Mouse (Mus musculus): ENCODE measurements around the gene Rcc2. TPM values are rescaled to one million over a fixed set of nuclear protein-coding genes. Genes with fewer than 3 reads are reported as not detected.

Rcc2 gene
- polyA plus RNA-seq, 1 experiment from 2014 or later, result 38.5 TPM

DNA sequence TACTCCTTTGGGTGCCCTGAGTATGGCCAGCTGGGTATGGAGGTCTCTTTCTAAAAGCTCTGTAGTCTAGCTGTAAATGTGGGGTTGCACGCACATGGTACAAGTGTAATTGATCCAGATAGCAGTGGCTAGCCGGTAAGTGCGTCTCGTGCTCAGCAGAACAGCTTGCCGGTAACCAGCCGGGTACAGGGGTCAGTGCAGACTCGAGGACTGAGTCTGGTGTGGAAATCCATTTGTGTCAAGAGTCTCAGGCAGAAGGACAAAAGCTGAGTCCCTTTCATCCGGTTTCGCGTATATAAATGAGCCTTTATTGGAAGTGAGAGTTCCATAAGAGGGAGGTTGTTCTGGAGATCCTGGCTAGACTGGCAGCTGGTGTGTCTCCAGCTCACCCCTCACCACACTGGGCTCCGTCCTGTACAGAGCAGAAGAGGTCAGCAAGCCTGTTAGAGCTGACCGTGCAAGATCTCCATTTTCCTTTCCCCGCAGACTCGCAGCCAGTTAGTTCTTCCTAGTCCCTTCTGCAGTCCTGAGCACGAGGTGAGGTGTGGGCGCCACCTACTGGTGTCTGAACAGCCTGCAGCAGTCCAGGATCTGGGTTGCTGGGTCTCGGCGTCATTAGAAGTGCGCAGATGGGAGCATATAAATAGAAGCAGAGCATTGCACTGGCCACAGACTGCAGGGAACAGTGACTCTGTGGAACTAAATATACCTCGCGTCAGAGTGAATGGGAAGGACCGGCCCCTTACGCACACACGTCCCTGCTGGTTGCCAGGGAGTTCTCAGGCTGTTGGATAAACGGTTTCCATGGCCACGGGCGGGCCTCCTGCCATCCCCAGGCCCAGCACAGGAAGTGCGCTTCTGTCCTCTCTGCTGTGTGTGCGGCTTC is 13.4 kb downstream of the Rcc2 start:
- Histone ChIP-seq H3K36me3 (peaks cover 90% of the 10 kb centered on the region), H3K9me3 (replicated peaks) (no peaks in the 10 kb centered on the region), H3K4me1 (replicated peaks) (peaks cover 32% of the 10 kb centered on the region), H3K27ac (ENCODE audit: poor library complexity, severe bottlenecking) (peak overlapping the region; percentile 2; the same call in 1 of the 2 replicates), H3K27me3 (replicated peaks) (no peaks in the 10 kb centered on the region), H3K9ac (no peak overlapping the region), H3K4me3 (no peak overlapping the region), H3K4me2 (no peak overlapping the region)
- ATAC-seq (ENCODE audit: insufficient number of reproducible peaks, low FRiP score), result peak; percentile 83
- 51% methylated on average over 29 of the region's 29 CpGs for WGBS

DNA sequence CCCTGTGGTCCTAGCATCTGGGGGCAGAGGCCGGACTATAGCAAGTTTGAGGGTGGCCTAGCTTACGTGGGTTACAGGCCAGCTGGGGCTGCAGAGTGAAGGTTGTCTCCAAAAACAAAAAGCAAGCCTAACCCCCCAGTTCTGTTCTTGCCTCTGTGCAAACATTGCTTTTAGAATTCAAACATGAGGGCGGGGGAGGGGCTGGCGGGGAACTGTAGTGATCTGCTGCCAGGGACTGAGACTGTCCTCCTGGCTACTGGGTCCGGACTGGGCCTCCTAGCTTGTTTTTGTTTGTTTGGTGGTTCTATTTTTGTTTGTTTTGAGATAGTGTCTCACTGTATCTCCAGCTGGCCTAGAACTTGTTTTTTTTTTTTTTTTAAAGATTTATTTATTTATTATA is 14.2 kb downstream of the Rcc2 start:
- Histone ChIP-seq H3K4me2 (no peak overlapping the region), H3K9ac (no peak overlapping the region), H3K9me3 (replicated peaks) (no peaks in the 10 kb centered on the region), H3K4me3 (no peak overlapping the region), H3K36me3 (peaks cover 90% of the 10 kb centered on the region), H3K27ac (ENCODE audit: poor library complexity, severe bottlenecking) (peak overlapping the region; percentile 2; the same call in 1 of the 2 replicates), H3K4me1 (replicated peaks) (peaks cover 30% of the 10 kb centered on the region), H3K27me3 (replicated peaks) (no peaks in the 10 kb centered on the region)
- 84% methylated on average over 5 of the region's 5 CpGs for WGBS
- no peak for ATAC-seq (ENCODE audit: insufficient number of reproducible peaks, low FRiP score)

DNA sequence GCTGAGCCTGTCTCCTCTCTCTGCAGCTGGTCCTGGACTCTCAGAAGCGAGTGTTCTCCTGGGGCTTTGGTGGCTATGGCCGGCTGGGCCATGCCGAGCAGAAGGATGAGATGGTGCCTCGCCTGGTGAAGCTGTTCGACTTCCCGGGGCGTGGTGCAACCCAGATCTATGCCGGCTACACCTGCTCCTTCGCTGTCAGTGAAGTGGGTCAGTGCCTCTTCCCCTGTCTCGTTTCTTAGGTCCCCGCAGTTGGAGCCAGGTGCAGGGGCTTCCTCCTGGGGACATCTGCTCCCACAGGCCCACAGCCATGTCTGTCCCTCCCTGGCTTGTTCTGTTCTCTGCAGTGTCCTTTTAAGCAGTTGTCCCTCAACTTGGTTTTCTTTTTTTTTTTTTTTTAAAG is 16.7 kb downstream of the Rcc2 start:
- Histone ChIP-seq H3K36me3 (peaks cover 91% of the 10 kb centered on the region), H3K4me3 (no peak overlapping the region), H3K27me3 (replicated peaks) (no peaks in the 10 kb centered on the region), H3K9ac (no peak overlapping the region), H3K27ac (ENCODE audit: poor library complexity, severe bottlenecking) (no peak overlapping the region), H3K4me2 (no peak overlapping the region), H3K9me3 (replicated peaks) (no peaks in the 10 kb centered on the region), H3K4me1 (replicated peaks) (peaks cover 30% of the 10 kb centered on the region)
- 91% methylated on average over 11 of the region's 11 CpGs for WGBS
- ATAC-seq (ENCODE audit: insufficient number of reproducible peaks, low FRiP score), result no peak

DNA sequence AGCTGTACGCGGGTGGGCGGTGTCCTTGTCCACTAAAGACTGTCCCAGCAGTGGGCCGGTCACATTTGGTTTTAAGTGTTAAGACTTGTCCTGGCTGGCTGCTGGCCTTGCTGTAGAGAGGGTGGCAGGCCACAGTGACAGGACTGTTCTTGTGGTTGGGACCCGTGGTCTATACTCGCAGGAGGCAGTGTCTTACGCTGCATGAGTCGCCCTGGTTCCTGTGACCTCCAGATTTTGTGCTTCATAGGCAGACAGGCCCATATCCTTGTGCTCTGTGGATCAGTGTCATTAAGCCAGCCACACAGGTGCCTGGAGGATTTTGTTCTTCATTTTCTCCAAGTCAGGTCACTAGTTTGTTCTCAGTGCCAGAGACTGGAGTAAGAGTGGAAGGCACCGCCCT is 18.1 kb downstream of the Rcc2 start:
- no peak for ATAC-seq (ENCODE audit: insufficient number of reproducible peaks, low FRiP score)
- 95% methylated on average over 9 of the region's 9 CpGs for WGBS

DNA sequence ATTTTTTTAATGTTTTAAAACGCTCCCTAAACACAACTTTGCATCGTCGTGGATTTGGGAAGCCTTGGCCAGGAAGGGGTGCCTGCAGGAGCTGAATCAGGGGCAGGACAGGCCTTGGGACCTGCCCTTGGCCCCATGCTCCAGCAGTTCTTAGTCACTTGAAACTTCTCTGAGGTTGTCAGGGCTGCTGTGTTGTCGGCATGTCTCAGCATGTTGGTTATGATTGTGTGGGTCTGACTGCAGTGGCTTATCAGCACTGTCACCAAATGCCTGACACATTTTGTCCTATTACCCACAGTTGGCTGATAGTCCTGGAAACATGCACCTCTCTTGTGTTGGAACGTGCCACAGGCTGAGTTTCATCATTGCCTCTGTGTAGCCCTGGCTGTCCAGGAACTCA is 19.8 kb downstream of the Rcc2 start:
- no peak overlapping the region for H3K27ac ChIP-seq (ENCODE audit: poor library complexity, severe bottlenecking)
- no peak overlapping the region for H3K9ac ChIP-seq
- peaks cover 80% of the 10 kb centered on the region for H3K36me3 ChIP-seq
- H3K4me2 ChIP-seq, result no peak overlapping the region
- H3K9me3 ChIP-seq (replicated peaks), result no peaks in the 10 kb centered on the region
- no peak overlapping the region for H3K4me3 ChIP-seq
- WGBS, result 72% methylated on average over 5 of the region's 5 CpGs
- H3K4me1 ChIP-seq (replicated peaks), result peaks cover 17% of the 10 kb centered on the region
- H3K27me3 ChIP-seq (replicated peaks), result no peaks in the 10 kb centered on the region
- ATAC-seq (ENCODE audit: insufficient number of reproducible peaks, low FRiP score), result 0 out of 2 replicates have a peak, but pooled peaks have one; percentile 6

More for the DNA sequence above, 18.1 kb downstream of the Rcc2 start:
- Histone ChIP-seq H3K4me2 (no peak overlapping the region), H3K27ac (ENCODE audit: poor library complexity, severe bottlenecking) (no peak overlapping the region), H3K4me3 (no peak overlapping the region), H3K9me3 (replicated peaks) (no peaks in the 10 kb centered on the region), H3K27me3 (replicated peaks) (no peaks in the 10 kb centered on the region), H3K36me3 (peaks cover 89% of the 10 kb centered on the region), H3K9ac (no peak overlapping the region), H3K4me1 (replicated peaks) (peaks cover 18% of the 10 kb centered on the region)

DNA sequence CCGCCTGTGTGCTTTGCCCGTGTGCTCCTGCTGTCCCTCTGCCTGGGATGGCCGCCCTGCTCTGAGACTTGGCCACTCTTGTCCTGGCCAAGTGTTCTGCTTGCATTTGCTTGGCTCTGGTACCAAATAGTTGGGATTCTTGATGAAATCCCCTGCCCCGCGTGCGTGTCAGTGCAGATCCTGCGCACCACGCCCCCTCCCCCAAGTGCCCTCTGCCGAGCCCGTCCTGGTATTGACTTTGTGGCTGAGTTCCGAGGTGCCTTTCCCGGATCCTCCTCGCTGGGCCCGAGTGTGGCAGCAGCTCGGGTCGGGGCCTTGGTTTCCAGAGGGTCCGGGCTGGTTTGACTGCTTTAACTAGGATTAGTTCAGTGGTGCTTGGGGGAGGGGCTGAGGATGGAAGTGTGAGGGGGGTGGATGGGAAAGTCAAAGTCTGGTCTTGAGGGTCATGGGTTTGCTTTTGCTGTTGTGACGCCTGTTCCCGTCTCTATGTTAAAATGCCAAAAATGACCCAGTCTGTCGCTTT is 21.7 kb downstream of the Rcc2 start:
- Histone ChIP-seq H3K4me2 (no peak overlapping the region), H3K27ac (ENCODE audit: poor library complexity, severe bottlenecking) (no peak overlapping the region), H3K4me3 (no peak overlapping the region), H3K36me3 (peaks cover 60% of the 10 kb centered on the region), H3K9ac (0 out of 2 replicates have a peak overlapping the region, but pooled peaks have one; percentile 13), H3K9me3 (replicated peaks) (no peaks in the 10 kb centered on the region), H3K27me3 (replicated peaks) (no peaks in the 10 kb centered on the region), H3K4me1 (replicated peaks) (peaks cover 17% of the 10 kb centered on the region)
- WGBS, result 86% methylated on average over 20 of the region's 20 CpGs
- no peak for ATAC-seq (ENCODE audit: insufficient number of reproducible peaks, low FRiP score)

- 78% methylated on average over 9 of the region's 9 CpGs for WGBS
- Histone ChIP-seq H3K4me2 (no peak overlapping the region), H3K9ac (no peak overlapping the region), H3K4me1 (replicated peaks) (peaks cover 17% of the 10 kb centered on the region), H3K4me3 (no peak overlapping the region), H3K27ac (ENCODE audit: poor library complexity, severe bottlenecking) (no peak overlapping the region), H3K9me3 (replicated peaks) (no peaks in the 10 kb centered on the region), H3K36me3 (peaks cover 55% of the 10 kb centered on the region), H3K27me3 (replicated peaks) (no peaks in the 10 kb centered on the region)
- ATAC-seq (ENCODE audit: insufficient number of reproducible peaks, low FRiP score), result no peak
These were observed 22.4 kb downstream of the Rcc2 start for GRCm38 (mm10) chr4:140722710-140723109.

GRCm38 (mm10) chr4:140723192-140723591 is 22.9 kb downstream of the Rcc2 start:
- Histone ChIP-seq H3K4me3 (no peak overlapping the region), H3K36me3 (peaks cover 50% of the 10 kb centered on the region), H3K27me3 (replicated peaks) (no peaks in the 10 kb centered on the region), H3K9ac (no peak overlapping the region), H3K27ac (ENCODE audit: poor library complexity, severe bottlenecking) (no peak overlapping the region), H3K9me3 (replicated peaks) (no peaks in the 10 kb centered on the region), H3K4me1 (replicated peaks) (peaks cover 17% of the 10 kb centered on the region), H3K4me2 (no peak overlapping the region)
- no peak for ATAC-seq (ENCODE audit: insufficient number of reproducible peaks, low FRiP score)
- 88% methylated on average over 9 of the region's 9 CpGs for WGBS

DNA sequence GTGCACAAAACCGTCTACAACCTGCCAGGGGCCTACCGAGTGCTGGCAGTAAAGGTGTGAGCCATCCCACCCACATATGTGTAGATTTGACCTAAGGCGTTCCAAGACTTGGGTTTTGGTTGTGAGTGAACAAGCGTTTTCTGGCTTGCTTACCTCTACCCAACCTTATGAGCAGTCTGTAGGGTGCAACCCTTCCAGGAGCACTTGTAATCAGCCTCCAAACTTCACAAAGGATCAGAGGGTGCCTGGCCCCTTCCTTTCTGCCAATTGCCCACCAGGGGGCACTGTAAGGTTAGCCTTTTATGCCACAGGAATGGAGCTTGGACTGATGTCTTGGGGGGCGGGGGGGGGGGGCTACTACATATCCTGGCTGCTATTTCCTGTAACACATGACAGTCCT is 23.5 kb downstream of the Rcc2 start:
- no peak overlapping the region for H3K4me2 ChIP-seq
- H3K9ac ChIP-seq, result no peak overlapping the region
- H3K4me1 ChIP-seq (replicated peaks), result peaks cover 17% of the 10 kb centered on the region
- H3K9me3 ChIP-seq (replicated peaks), result no peaks in the 10 kb centered on the region
- peaks cover 44% of the 10 kb centered on the region for H3K36me3 ChIP-seq
- H3K4me3 ChIP-seq, result no peak overlapping the region
- WGBS, result 59% methylated on average over 5 of the region's 5 CpGs
- no peak overlapping the region for H3K27ac ChIP-seq (ENCODE audit: poor library complexity, severe bottlenecking)
- no peaks in the 10 kb centered on the region for H3K27me3 ChIP-seq (replicated peaks)
- ATAC-seq (ENCODE audit: insufficient number of reproducible peaks, low FRiP score), result no peak; the same call in 1 of the 2 replicates

GRCm38 (mm10) chr4:140724739-140725138 is 24.4 kb downstream of the Rcc2 start:
- WGBS, result 58% methylated on average over 6 of the region's 6 CpGs
- no peak overlapping the region for H3K4me3 ChIP-seq
- peaks cover 17% of the 10 kb centered on the region for H3K4me1 ChIP-seq (replicated peaks)
- no peak for ATAC-seq (ENCODE audit: insufficient number of reproducible peaks, low FRiP score)
- 0 out of 2 replicates have a peak overlapping the region, but pooled peaks have one; percentile 8 for H3K27ac ChIP-seq (ENCODE audit: poor library complexity, severe bottlenecking)
- H3K36me3 ChIP-seq, result peaks cover 35% of the 10 kb centered on the region
- H3K27me3 ChIP-seq (replicated peaks), result no peaks in the 10 kb centered on the region; the same call in 1 of the 2 replicates
- H3K9ac ChIP-seq, result peak overlapping the region; percentile 38; the same call in 1 of the 2 replicates
- no peak overlapping the region for H3K4me2 ChIP-seq
- H3K9me3 ChIP-seq (replicated peaks), result no peaks in the 10 kb centered on the region

- peaks cover 13% of the 10 kb centered on the region for H3K36me3 ChIP-seq
- no peak overlapping the region for H3K4me2 ChIP-seq
- H3K9me3 ChIP-seq (replicated peaks), result no peaks in the 10 kb centered on the region
- H3K9ac ChIP-seq, result no peak overlapping the region
- no peak overlapping the region for H3K27ac ChIP-seq (ENCODE audit: poor library complexity, severe bottlenecking)
- H3K4me1 ChIP-seq (replicated peaks), result peaks cover 8% of the 10 kb centered on the region
- no peak overlapping the region for H3K4me3 ChIP-seq
- WGBS, result 78% methylated on average over 12 of the region's 12 CpGs
- no peaks in the 10 kb centered on the region; the same call in 1 of the 2 replicates for H3K27me3 ChIP-seq (replicated peaks)
- ATAC-seq (ENCODE audit: insufficient number of reproducible peaks, low FRiP score), result no peak
These were observed 26.6 kb downstream of the Rcc2 start for GRCm38 (mm10) chr4:140726907-140727306.

Measured in heart, embryonic 12.5 days (tissue).